Mouse (Mus musculus) small intestine, adult 2 months (tissue): Measurements from ENCODE around the gene Stip1.

Experiments
- CTCF ChIP-seq: fragments of 200-500 bp; IDR thresholded peaks from 2 replicates; pipeline ENCODE4 v1.5.1; 2012; ENCODE audit warnings: low read depth, mild to moderate bottlenecking, control low read depth, inconsistent platforms, low read length, moderate library complexity, mixed read lengths; ENCODE audit not compliant: insufficient replicate concordance, insufficient read length; ENCODE audit errors: extremely low read depth
- POLR2A ChIP-seq: fragments of 200-500 bp; IDR thresholded peaks from 2 replicates; pipeline ENCODE4 v1.6.1; 2012; ENCODE audit warnings: low read depth, mild to moderate bottlenecking, control low read depth, inconsistent platforms, low read length, moderate library complexity

DNA sequence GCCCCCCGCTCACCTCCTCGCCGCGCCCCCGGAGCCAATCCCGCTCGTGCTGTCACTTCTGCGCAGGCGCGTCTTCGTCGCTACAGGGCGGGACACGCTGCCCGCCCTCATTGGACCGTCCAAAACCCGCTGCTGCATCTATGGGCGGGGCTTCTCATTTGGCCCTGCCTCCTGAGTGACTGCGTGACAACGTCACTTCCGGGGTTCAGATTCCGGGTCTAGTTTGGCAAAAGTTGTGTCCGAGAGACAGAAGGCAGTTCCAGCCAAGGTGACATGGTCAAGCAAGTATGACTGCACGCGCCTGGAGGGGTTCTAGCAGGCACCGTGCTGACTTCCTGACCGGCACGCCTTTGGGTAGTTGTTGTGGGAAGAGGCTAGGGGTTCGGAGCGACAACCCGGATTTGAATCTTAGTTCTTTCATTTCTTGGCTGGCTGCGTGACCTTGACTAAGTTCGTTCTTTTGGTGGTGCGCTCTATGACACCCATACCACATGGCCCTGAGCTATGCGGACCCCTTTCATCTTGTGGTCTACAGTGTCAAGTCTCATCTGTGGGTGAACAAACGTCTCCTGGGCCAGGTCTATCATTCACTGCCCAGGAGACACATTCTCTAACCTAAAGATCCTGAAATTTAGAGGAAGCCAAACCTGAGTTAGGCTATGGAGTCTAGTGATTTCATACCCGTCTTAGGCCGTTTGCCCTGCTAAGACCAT lies 59.2 kb downstream of the Stip1 start, which contains the start of gene Fkbp2:
- TF ChIP-seq CTCF (no peak), POLR2A (peak; percentile 96)
